Mouse (Mus musculus) liver, adult 2 months (tissue): ENCODE measurements at regions not wholly inside any gene's neighbourhood (a gene's known extent, or its start where the extent isn't known, plus 50 kb on each side); places are given as distances from the start of the nearest gene placed in this dataset.

ENCODE experiments used
- DNase-seq: peaks from one replicate; pipeline ENCODE4 v3.0.0-alpha.2; 2011; ENCODE audit warnings: low read depth, low spot score; ENCODE audit errors: extremely low read depth
- H3K27ac ChIP-seq: fragments of 200-500 bp; replicated peaks from 2 replicates; pipeline ENCODE4 v1.5.1; 2012; ENCODE audit warnings: low read depth, mild to moderate bottlenecking, control low read depth, inconsistent platforms, low read length; ENCODE audit not compliant: insufficient read depth
- H3K27me3 ChIP-seq: fragments of 200-500 bp; 2 replicates; pipeline ENCODE4 v1.6.1; 2012; ENCODE audit warnings: mild to moderate bottlenecking, moderate library complexity, low read length, inconsistent platforms; ENCODE audit not compliant: control insufficient read depth, insufficient read depth
- H3K36me3 ChIP-seq: fragments of 200-500 bp; 2 replicates; pipeline ENCODE4 v1.6.1; 2012; ENCODE audit warnings: low read length, inconsistent platforms; ENCODE audit not compliant: control insufficient read depth, insufficient read depth
- H3K4me1 ChIP-seq: fragments of 200-500 bp; 2 replicates; pipeline ENCODE4 v1.6.1; 2011; ENCODE audit warnings: low read length; ENCODE audit not compliant: control insufficient read depth, insufficient read depth
- H3K4me3 ChIP-seq: fragments of 200-500 bp; 2 replicates; pipeline ENCODE4 v1.5.1; 2011; ENCODE audit warnings: low read depth, mild to moderate bottlenecking, control low read depth, low read length, moderate library complexity; ENCODE audit not compliant: insufficient read depth
- H3K79me2 ChIP-seq: fragments of 200-500 bp; 2 replicates; pipeline ENCODE4 v1.6.1; 2012; ENCODE audit warnings: inconsistent platforms, mild to moderate bottlenecking, low read length, moderate library complexity; ENCODE audit not compliant: control insufficient read depth, insufficient read depth
- H3K9ac ChIP-seq: fragments of 200-500 bp; 2 replicates; pipeline ENCODE4 v1.6.1; 2012; ENCODE audit warnings: low read depth, mild to moderate bottlenecking, control low read depth, inconsistent platforms, low read length
- CTCF ChIP-seq: fragments of 200-500 bp; IDR thresholded peaks from 2 replicates; pipeline ENCODE4 v1.5.1; 2011; ENCODE audit warnings: low read depth, low read length, control low read depth
- POLR2A ChIP-seq: fragments of 200-500 bp; IDR thresholded peaks from 2 replicates; pipeline ENCODE4 v1.6.1; 2011; ENCODE audit warnings: low read length, control low read depth; ENCODE audit not compliant: insufficient read depth; ENCODE audit errors: extremely low read depth
- WGBS: fragments of 180-500 bp; shearing (Covaris S2); methylation state at CpG from one replicate; pipeline ENCODE4 v1.1.7; 2018; 5-methylcytosine and 5-hydroxymethylcytosine counted together

DNA sequence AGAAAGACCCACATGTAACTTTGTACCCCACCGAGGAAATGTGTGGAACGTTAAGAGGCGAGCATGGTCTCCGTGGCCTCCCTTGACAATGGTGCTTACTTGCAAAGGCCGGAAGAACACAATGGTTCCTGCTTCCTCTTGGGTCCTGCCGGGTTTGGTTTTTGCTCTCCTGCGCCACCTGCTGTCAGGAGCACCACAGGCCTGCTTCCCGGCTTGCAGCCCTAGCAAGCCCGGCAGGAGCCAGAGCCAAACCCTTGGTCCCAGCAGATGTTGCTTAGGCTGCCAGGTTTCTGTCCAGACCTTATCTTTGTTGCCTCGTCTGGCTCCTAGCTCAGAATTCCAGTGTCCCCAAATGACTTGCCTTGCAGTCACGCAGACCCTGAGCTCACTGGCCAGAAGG, 300.2 kb upstream of the Ubash3b start:
- no peaks in the 10 kb centered on the region for H3K27me3 ChIP-seq
- no peak overlapping the region for H3K27ac ChIP-seq
- H3K4me3 ChIP-seq: no peak overlapping the region
- peak; percentile 62 for DNase-seq
- TF ChIP-seq CTCF: peak; percentile 97
- no peak for TF ChIP-seq POLR2A
- H3K79me2 ChIP-seq: no peaks in the 10 kb centered on the region
- H3K36me3 ChIP-seq: no peaks in the 10 kb centered on the region
- no peak overlapping the region for H3K9ac ChIP-seq
- no peaks in the 10 kb centered on the region; the same call in 1 of the 2 replicates for H3K4me1 ChIP-seq
- 13% methylated on average over 11 of the region's 11 CpGs for WGBS

DNA sequence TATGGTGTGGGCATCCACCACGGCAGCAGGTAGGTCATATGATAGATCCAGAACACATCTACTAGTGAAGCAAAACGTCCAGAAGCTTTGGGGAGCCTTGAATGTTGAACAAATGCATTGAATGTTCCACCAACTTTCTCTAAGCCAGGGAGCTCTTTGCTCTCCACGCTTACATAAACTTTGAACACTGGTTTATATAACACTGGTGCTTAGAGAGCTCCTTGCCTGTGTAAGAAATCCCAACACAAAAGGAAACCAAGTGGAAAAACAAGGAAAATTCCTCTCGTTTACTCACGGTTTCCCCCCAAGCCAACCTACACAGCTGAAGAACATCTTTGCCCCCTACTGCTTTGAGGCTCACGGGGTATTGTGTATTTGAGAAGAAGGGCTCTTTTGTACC, 299.2 kb upstream of the Ubash3b start:
- H3K27ac ChIP-seq: no peak overlapping the region
- no peaks in the 10 kb centered on the region for H3K79me2 ChIP-seq
- H3K9ac ChIP-seq: no peak overlapping the region
- WGBS: 82% methylated on average over 6 of the region's 6 CpGs
- no peak for DNase-seq
- H3K27me3 ChIP-seq: no peaks in the 10 kb centered on the region
- H3K4me3 ChIP-seq: no peak overlapping the region
- H3K36me3 ChIP-seq: no peaks in the 10 kb centered on the region
- H3K4me1 ChIP-seq: no peaks in the 10 kb centered on the region; the same call in 1 of the 2 replicates
- TF ChIP-seq CTCF (no peak), POLR2A (no peak)

GRCm38 (mm10) chr9:41457003-41457402, 295.5 kb upstream of the Ubash3b start:
- Histone ChIP-seq H3K4me1 (no peaks in the 10 kb centered on the region), H3K27me3 (no peaks in the 10 kb centered on the region), H3K79me2 (no peaks in the 10 kb centered on the region), H3K36me3 (no peaks in the 10 kb centered on the region), H3K9ac (no peak overlapping the region), H3K4me3 (no peak overlapping the region), H3K27ac (no peak overlapping the region)
- no peak for TF ChIP-seq CTCF
- no peak for TF ChIP-seq POLR2A
- DNase-seq: no peak
- WGBS: 86% methylated on average over 3 of the region's 3 CpGs

GRCm38 (mm10) chr9:41451738-41452137, 290.2 kb upstream of the Ubash3b start:
- Histone ChIP-seq H3K79me2 (no peaks in the 10 kb centered on the region), H3K4me3 (no peak overlapping the region), H3K4me1 (no peaks in the 10 kb centered on the region; the same call in 1 of the 2 replicates), H3K9ac (no peak overlapping the region), H3K27me3 (no peaks in the 10 kb centered on the region), H3K36me3 (no peaks in the 10 kb centered on the region), H3K27ac (no peak overlapping the region)
- TF ChIP-seq POLR2A (no peak), CTCF (no peak)
- 89% methylated on average over 3 of the region's 3 CpGs for WGBS
- DNase-seq: no peak

DNA sequence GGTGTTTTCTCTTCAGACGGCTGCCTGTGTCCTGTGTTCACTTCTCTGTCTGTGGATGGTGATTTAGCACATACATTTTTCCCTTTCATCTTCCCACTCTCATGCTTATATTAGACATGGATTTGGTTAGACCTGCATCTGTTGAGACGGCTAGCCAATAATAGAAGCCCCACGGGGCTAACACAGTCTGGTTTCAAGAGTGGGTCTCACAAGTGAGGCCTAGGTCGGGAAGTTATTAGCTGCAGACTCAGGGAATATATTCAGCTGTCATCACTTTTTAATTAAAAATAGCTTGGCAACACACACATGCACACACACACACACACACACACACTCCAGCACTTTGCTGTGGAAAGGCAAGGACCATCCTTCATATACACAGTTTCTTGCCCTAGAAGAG, 287.7 kb upstream of the Ubash3b start:
- peaks cover 2% of the 10 kb centered on the region; the same call in 1 of the 2 replicates for H3K4me1 ChIP-seq
- H3K79me2 ChIP-seq: no peaks in the 10 kb centered on the region
- TF ChIP-seq POLR2A: no peak
- TF ChIP-seq CTCF: no peak
- H3K27me3 ChIP-seq: no peaks in the 10 kb centered on the region
- WGBS: 73% methylated on average over 4 of the region's 4 CpGs
- no peak for DNase-seq
- H3K9ac ChIP-seq: no peak overlapping the region
- no peaks in the 10 kb centered on the region for H3K36me3 ChIP-seq
- H3K27ac ChIP-seq: no peak overlapping the region
- no peak overlapping the region for H3K4me3 ChIP-seq

- no peak overlapping the region for H3K4me3 ChIP-seq
- peaks cover 2% of the 10 kb centered on the region; the same call in 1 of the 2 replicates for H3K4me1 ChIP-seq
- no peaks in the 10 kb centered on the region for H3K36me3 ChIP-seq
- H3K27me3 ChIP-seq: no peaks in the 10 kb centered on the region
- DNase-seq: peak; percentile 2
- no peak for TF ChIP-seq POLR2A
- no peak for TF ChIP-seq CTCF
- no peaks in the 10 kb centered on the region for H3K79me2 ChIP-seq
- H3K9ac ChIP-seq: no peak overlapping the region
- WGBS: 70% methylated on average over 8 of the region's 8 CpGs
- peak overlapping the region; percentile 68 for H3K27ac ChIP-seq
These were observed 286.4 kb upstream of the Ubash3b start for GRCm38 (mm10) chr9:41447902-41448301.
